ENCODE assay signal across 9 mouse cellular contexts in genomic region chr5:125588876-125589667, GRCm38 (mm10). TPM values are rescaled to one million over a fixed set of nuclear protein-coding genes. Genes with fewer than 3 reads are reported as not detected.
A peak's percentile ranks its signal among the peaks of the same experiment; 100 is the strongest.
DNase-seq lines count a peak whose midpoint lies in the region; ATAC-seq and TF ChIP-seq lines count a peak whose summit lies in the region.
"Had no signal": no experiment of that assay in that cellular context is flagged by ENCODE, and none has a peak within 500 bp of the region (broad histone marks: within the 10 kb centered on the region; RNA-seq: fewer than 3 reads in every experiment).

No protein-coding gene starts in this region.

- DNase-seq in cerebellum, adult 11 months = peak; percentile 4
- no peak for DNase-seq in CH12.LX (ENCODE audit: extremely low read depth)
- DNase-seq in embryo, embryonic 11.5 days (ENCODE audit: low read depth, low spot score) = peak; percentile 40
- peak; percentile 66 for DNase-seq in hindbrain, embryonic 11.5 days (ENCODE audit: low spot score)
- no peak for DNase-seq in limb, embryonic 14.5 days (ENCODE audit: low spot score)
- DNase-seq in testis, postnatal 10 days (ENCODE audit: low spot score) = peak; percentile 45
- DNase-seq in gastrocnemius, adult 8-10 months (ENCODE audit: low spot score in 2 of 2) = no peak

- TF ChIP-seq EP300 in CH12.LX (IDR thresholded peaks at IDR 0.05; ENCODE audit: low read length) = no peak

- no peak for TF ChIP-seq CTCF in CH12.LX (conservative IDR thresholded peaks at IDR 0.05 in 1 of 2, IDR thresholded peaks at IDR 0.05 in 1 of 2; ENCODE audit: low read depth in 2 of 2, low read length in 2 of 2)

- dilution Hi-C loops in CH12.LX (cut with MboI; ENCODE audit: extremely low pct_ligation_motif_present, extremely low pct_unique_long_range_greater_than_20kb, low sequenced_read_pairs) = no loop called here

- H3K79me2 ChIP-seq in CH12.LX (replicated peaks; ENCODE audit: control insufficient read depth, extremely low read depth, insufficient read depth, poor library complexity, severe bottlenecking) = no peaks in the 10 kb centered on the region

- no peak overlapping the region for H3K27ac ChIP-seq in CH12.LX (ENCODE audit: insufficient read depth, low read depth)
- no peak overlapping the region for H3K27ac ChIP-seq in hindbrain, embryonic 11.5 days (ENCODE audit: low read depth, low read length)
- H3K27ac ChIP-seq in limb, embryonic 14.5 days (replicated peaks; ENCODE audit: low read depth, low read length) = no peak overlapping the region

- WGBS in hindbrain, embryonic 11.5 days = 6% methylated on average over 18 of the region's 18 CpGs
- 5% methylated on average over 18 of the region's 18 CpGs for whole genome bisulfite sequencing in limb, embryonic 14.5 days

- no peak overlapping the region for H3K9ac ChIP-seq in CH12.LX (ENCODE audit: insufficient read depth, low read depth)
- H3K9ac ChIP-seq in hindbrain, embryonic 11.5 days (ENCODE audit: low read depth, low read length) = peak overlapping the region; percentile 52
- peak overlapping the region; percentile 28; the same call in 1 of the 2 replicates for H3K9ac ChIP-seq in limb, embryonic 14.5 days (ENCODE audit: low read depth, low read length, severe bottlenecking)

- peaks cover 22% of the 10 kb centered on the region for H3K27me3 ChIP-seq in CH12.LX (replicated peaks)
- H3K27me3 ChIP-seq in hindbrain, embryonic 11.5 days (ENCODE audit: control insufficient read depth, insufficient read depth, low read length) = no peaks in the 10 kb centered on the region
- H3K27me3 ChIP-seq in limb, embryonic 14.5 days (ENCODE audit: control insufficient read depth, insufficient read depth, low read length) = no peaks in the 10 kb centered on the region

- H3K9me3 ChIP-seq in CH12.LX (replicated peaks; ENCODE audit: low read length) = no peaks in the 10 kb centered on the region
- no peaks in the 10 kb centered on the region for H3K9me3 ChIP-seq in hindbrain, embryonic 11.5 days (ENCODE audit: control insufficient read depth, low read length)
- H3K9me3 ChIP-seq in limb, embryonic 14.5 days (ENCODE audit: control insufficient read depth, low read length) = no peaks in the 10 kb centered on the region

- in situ Hi-C loops in CH12.LX (cut with MboI; ENCODE audit: low pct_ligation_motif_present, low pct_unique_long_range_greater_than_20kb, low sequenced_read_pairs) = no loop called here

- no peaks in the 10 kb centered on the region for H3K4me1 ChIP-seq in CH12.LX (ENCODE audit: control insufficient read depth in 1 of 2, insufficient read depth in 2 of 2)
- H3K4me1 ChIP-seq in hindbrain, embryonic 11.5 days (replicated peaks; ENCODE audit: control insufficient read depth, insufficient read depth, low read length) = peaks cover 4% of the 10 kb centered on the region; the same call in 1 of the 2 replicates
- peaks cover 8% of the 10 kb centered on the region; the same call in 1 of the 2 replicates for H3K4me1 ChIP-seq in limb, embryonic 14.5 days (ENCODE audit: control insufficient read depth, insufficient read depth, low read length)

- H3K4me2 ChIP-seq in CH12.LX (ENCODE audit: insufficient read depth, low read depth, poor library complexity, severe bottlenecking) = no peak overlapping the region
- H3K4me2 ChIP-seq in hindbrain, embryonic 11.5 days (replicated peaks; ENCODE audit: low read depth, low read length) = peak overlapping the region; percentile 61
- H3K4me2 ChIP-seq in limb, embryonic 14.5 days (replicated peaks; ENCODE audit: low read depth, low read length, severe bottlenecking) = peak overlapping the region; percentile 53

- no peak for TF ChIP-seq POLR2A in CH12.LX (IDR thresholded peaks at IDR 0.05; ENCODE audit: low read depth, low read length)
- no peak for TF ChIP-seq POLR2A in limb, embryonic 14.5 days (IDR thresholded peaks at IDR 0.05; ENCODE audit: borderline replicate concordance, extremely low read depth, insufficient read depth, insufficient read length)

- peak overlapping the region in 1 of 3 experiments; percentile 6 for H3K4me3 ChIP-seq in CH12.LX (replicated peaks in 1 of 3; ENCODE audit: low read depth in 2 of 3, low read length in 2 of 3, poor library complexity in 1 of 3)
- peak overlapping the region; percentile 39 for H3K4me3 ChIP-seq in hindbrain, embryonic 11.5 days (ENCODE audit: low read depth, low read length)
- H3K4me3 ChIP-seq in limb, embryonic 14.5 days (replicated peaks; ENCODE audit: low read length) = peak overlapping the region; percentile 33

- ATAC-seq in cerebellum, adult (ENCODE audit: insufficient number of reproducible peaks, low FRiP score, low TSS enrichment) = no peak
- ATAC-seq in hindbrain, embryonic 11.5 days (ENCODE audit: low FRiP score) = peak; percentile 85
- ATAC-seq in limb, embryonic 14.5 days (ENCODE audit: low FRiP score, low read depth) = no peak

- no peak for TF ChIP-seq RAD21 in CH12.LX (IDR thresholded peaks at IDR 0.05; ENCODE audit: low read depth, low read length)

- no peaks in the 10 kb centered on the region for H3K36me3 ChIP-seq in CH12.LX (replicated peaks in 1 of 2; ENCODE audit: control insufficient read depth in 1 of 2, insufficient read depth in 1 of 2, low read length in 1 of 2)
- H3K36me3 ChIP-seq in hindbrain, embryonic 11.5 days (ENCODE audit: control insufficient read depth, insufficient read depth, low read length) = no peaks in the 10 kb centered on the region
- no peaks in the 10 kb centered on the region for H3K36me3 ChIP-seq in limb, embryonic 14.5 days (ENCODE audit: control insufficient read depth, insufficient read depth, low read length)
- H3K36me3 ChIP-seq: G1E had no signal

TF ChIP-seq in CH12.LX, 34 proteins besides CTCF, POLR2A, EP300 and RAD21:
- TF ChIP-seq BHLHE40 (IDR thresholded peaks at IDR 0.05; ENCODE audit: low read depth, low read length) (no peak), JUND (conservative IDR thresholded peaks at IDR 0.05; ENCODE audit: low read depth, low read length) (no peak), ELF1 (IDR thresholded peaks at IDR 0.05; ENCODE audit: low read depth, low read length) (peak; percentile 40; the same call in 1 of the 2 replicates), KAT2A (IDR thresholded peaks at IDR 0.05; ENCODE audit: insufficient replicate concordance, low read length) (no peak), NRF1 (IDR thresholded peaks at IDR 0.05; ENCODE audit: low read depth, low read length) (no peak), MAZ (IDR thresholded peaks at IDR 0.05; ENCODE audit: low read depth, low read length) (no peak), TBP (conservative IDR thresholded peaks at IDR 0.05; ENCODE audit: low read depth, low read length) (no peak), JUN (IDR thresholded peaks at IDR 0.05; ENCODE audit: insufficient read depth, low read depth, low read length) (no peak), ZNF384 (IDR thresholded peaks at IDR 0.05; ENCODE audit: low read depth, low read length) (no peak), USF2 (conservative IDR thresholded peaks at IDR 0.05; ENCODE audit: low read depth, low read length) (peak; percentile 51), ZMIZ1 (IDR thresholded peaks at IDR 0.05; ENCODE audit: low read depth, low read length) (no peak), MXI1 (IDR thresholded peaks at IDR 0.05; ENCODE audit: low read depth, low read length) (no peak), MAX (IDR thresholded peaks at IDR 0.05; ENCODE audit: low read length) (no peak), USF1 (IDR thresholded peaks at IDR 0.05; ENCODE audit: low read depth, low read length) (peak; percentile 57), TCF12 (IDR thresholded peaks at IDR 0.05; ENCODE audit: low read depth, low read length) (no peak), ETS1 (conservative IDR thresholded peaks at IDR 0.05; ENCODE audit: low read depth, low read length) (no peak), CHD1 (IDR thresholded peaks at IDR 0.05; ENCODE audit: low read depth, low read length) (no peak)

RNA-seq across cellular contexts. Expression of gene Tmem132b, which starts 57.5 kb away (rescaled TPM):
- total RNA-seq in CH12.LX (2012; rRNA removed) (not detected in 2 replicates), CH12.LX (2014; rRNA removed) (not detected in 2 replicates)
- not detected in 2 replicates for polyA plus RNA-seq in CH12.LX (2012; ENCODE audit: insufficient read length, low read depth)
- polyA plus RNA-seq in hindbrain, embryonic 11.5 days (2014; fragmentation: Nextera tagmentation; extraction: Ambion mirVana) = 0.70 and 0.74 TPM in 2 replicates
- 0.23 and 0.36 TPM in 2 replicates for polyA plus RNA-seq in limb, embryonic 14.5 days (2012; rRNA removed)
- polyA plus RNA-seq in limb, embryonic 14.5 days (2014; fragmentation: Nextera tagmentation; extraction: Ambion mirVana) = 0.28 and 0.53 TPM in 2 replicates
- 1 to 10 TPM; 2.6 to 7.0 (median 4.5) TPM for total RNA-seq in gastrocnemius, adult 8-10 months (2022)
- polyA plus RNA-seq: G1E had no signal

Comparison
In these comparisons a context has a peak if more than half of its experiments do, and no peak if none do; other contexts are left out.
1. DNase-seq: peak in cerebellum, adult 11 months (single experiment), embryo, embryonic 11.5 days (single experiment), hindbrain, embryonic 11.5 days (single experiment) and testis, postnatal 10 days (single experiment); none in CH12.LX (single experiment), limb, embryonic 14.5 days (single experiment) and gastrocnemius, adult 8-10 months (0 of 2).